Mouse (Mus musculus) c-Kit-positive CD71-negative TER-119-negative erythroid progenitor cells, embryonic 14.5 days (primary cell): ENCODE data around the gene Rtraf.

ENCODE experiments used
- DNase-seq: peaks from one replicate; pipeline ENCODE4 v3.0.0-alpha.2; 2013; ENCODE audit warnings: low read depth

Gene Rtraf

GRCm38 (mm10) chr14:19800485-19800884 lies 23.1 kb downstream of the Rtraf start:
- DNase-seq: no peak

GRCm38 (mm10) chr14:19796541-19797304 lies 26.9 kb downstream of the Rtraf start:
- no peak for DNase-seq

DNA sequence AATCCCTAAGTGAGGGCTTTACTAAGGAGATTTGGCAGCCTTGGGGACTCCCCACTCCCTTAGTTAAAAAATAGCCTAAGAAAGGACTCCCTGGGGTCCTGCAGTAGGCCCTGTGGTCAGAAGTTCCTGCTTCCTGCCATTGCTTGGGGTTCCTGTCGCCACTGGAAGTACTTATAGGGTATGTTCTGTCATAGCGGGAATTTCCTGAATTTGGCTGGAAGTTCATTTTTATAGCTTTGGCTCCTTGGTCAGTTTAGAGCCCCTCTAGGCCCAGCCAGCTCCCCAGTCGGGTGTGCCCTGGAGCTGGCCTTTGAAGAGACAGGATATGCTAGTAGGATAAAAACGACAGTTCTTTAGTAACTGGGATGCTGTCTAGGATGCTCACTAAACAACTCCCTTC lies 28.7 kb downstream of the Rtraf start:
- DNase-seq: no peak

GRCm38 (mm10) chr14:19788443-19788842 lies 35.2 kb downstream of the Rtraf start:
- no peak for DNase-seq

- DNase-seq: no peak
Observed at GRCm38 (mm10) chr14:19785797-19786588, 37.6 kb downstream of the Rtraf start.

- DNase-seq: no peak
Observed at GRCm38 (mm10) chr14:19777945-19778344, 45.7 kb downstream of the Rtraf start.

DNA sequence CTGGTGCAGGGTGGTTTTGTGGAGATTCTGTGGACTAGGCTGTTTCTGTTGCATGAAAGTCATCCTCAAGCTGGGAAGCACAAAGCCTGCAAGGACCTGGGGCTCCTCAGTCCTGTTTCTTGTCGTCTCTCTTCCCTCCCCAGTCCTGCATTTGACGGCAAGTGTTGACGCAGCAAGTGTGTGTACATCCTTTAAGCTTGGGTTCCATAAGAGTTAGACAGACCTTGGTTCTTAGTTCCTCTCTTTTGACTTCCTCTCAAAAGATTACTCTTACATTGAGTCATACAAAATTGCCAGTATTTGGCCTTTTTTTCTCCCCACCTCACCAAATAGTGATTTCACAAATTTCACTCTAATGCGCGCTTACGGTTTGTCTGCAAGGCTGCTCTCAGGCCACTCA lies 46.3 kb downstream of the Rtraf start:
- DNase-seq: no peak

- DNase-seq: no peak
Observed at GRCm38 (mm10) chr14:19776890-19777289, 46.7 kb downstream of the Rtraf start.

- DNase-seq: no peak
Observed at GRCm38 (mm10) chr14:19776179-19776578, 47.4 kb downstream of the Rtraf start.

DNA sequence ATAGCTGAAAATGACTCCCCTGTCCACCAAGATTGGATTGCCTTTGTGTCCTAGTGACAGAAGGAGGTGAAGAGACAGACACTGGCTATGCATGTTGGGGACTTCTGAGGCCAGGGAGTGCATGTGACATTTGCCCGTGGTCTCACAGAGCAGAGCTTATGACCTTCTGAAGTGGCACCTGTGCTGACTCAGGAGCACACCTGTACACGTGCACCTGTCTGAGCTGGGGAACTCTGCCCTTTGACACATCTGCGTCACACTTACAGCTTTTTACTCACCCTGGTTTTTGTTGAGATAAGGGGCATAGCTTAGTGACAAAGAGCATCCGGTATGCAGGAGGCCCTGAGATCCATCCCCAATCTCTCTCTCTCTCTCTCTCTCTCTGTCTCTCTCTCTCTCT lies 48.1 kb downstream of the Rtraf start:
- no peak for DNase-seq

DNA sequence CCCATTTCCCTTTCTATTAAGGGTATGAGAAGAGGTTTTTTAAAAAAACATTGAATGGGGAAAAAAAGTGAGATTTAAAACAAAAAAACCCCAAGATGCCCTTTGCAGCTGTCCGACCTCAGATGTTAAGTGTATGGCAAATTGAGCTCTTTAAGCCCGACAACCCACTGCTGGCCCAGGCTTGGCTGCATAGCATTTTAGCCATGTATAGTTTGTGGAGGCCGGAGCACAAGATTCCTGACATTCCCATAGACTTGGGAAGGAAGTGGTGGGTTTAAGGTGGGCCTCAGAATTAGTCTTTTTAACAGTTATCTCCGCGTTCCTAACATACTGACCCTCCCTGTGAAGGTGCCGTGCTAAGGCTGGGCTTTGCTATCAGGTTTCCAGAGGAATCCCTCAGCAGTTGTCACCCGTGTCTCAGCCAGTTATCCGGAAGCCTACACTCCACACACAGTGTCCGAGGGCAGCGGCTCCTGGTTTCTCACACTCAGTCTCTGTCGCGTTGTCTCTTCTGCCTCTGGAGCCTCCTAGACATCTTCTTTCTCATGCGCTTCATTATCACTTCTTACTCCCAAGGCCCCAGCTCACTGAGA lies 49.5 kb downstream of the Rtraf start:
- DNase-seq: no peak

- no peak for DNase-seq
Observed at GRCm38 (mm10) chr14:19771173-19771572, 52.5 kb downstream of the Rtraf start.

DNA sequence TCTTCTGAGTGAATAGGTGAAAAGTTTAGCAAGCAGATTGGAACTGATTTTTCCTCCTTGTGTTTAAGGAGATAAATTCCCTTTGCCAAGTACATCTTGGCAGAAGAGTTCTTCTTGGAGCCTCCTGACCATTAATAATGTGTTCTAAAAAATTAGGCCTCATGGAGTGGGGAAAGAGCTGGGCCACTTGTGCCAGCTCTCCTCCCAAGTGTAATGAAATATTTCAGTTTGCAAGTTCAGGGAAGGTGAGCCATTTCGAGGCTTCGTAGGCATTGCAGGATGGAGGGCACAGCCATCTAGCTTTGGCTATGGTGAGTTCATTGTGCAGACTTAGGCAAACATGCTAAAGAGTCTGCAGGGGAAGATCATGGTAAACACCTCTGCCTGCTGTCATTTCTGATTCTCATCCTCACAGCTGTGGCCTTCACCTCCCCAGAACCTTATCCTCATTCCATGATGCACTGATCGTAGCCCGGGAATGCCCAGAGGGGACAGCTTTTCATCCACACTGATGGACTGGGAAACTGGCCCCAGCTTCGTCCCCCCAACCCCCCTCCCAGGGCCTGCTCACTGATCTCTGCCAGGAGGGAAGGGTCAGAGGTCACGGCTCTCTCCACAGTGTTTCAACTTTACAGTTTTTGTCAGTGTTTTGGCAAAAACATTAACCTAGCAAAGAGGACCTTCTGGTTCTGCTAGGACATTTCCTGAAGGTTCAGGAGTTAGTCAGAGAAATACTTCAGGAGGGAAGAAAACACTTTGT lies 54.0 kb downstream of the Rtraf start:
- no peak for DNase-seq

GRCm38 (mm10) chr14:19768648-19769047 lies 55.0 kb downstream of the Rtraf start:
- DNase-seq: no peak

GRCm38 (mm10) chr14:19766380-19766649 lies 57.3 kb downstream of the Rtraf start:
- DNase-seq: no peak

GRCm38 (mm10) chr14:19765539-19766379 lies 57.9 kb downstream of the Rtraf start:
- no peak for DNase-seq

GRCm38 (mm10) chr14:19764331-19764730 lies 59.3 kb downstream of the Rtraf start:
- DNase-seq: no peak

- no peak for DNase-seq
Observed at GRCm38 (mm10) chr14:19763527-19763926, 60.1 kb downstream of the Rtraf start.

DNA sequence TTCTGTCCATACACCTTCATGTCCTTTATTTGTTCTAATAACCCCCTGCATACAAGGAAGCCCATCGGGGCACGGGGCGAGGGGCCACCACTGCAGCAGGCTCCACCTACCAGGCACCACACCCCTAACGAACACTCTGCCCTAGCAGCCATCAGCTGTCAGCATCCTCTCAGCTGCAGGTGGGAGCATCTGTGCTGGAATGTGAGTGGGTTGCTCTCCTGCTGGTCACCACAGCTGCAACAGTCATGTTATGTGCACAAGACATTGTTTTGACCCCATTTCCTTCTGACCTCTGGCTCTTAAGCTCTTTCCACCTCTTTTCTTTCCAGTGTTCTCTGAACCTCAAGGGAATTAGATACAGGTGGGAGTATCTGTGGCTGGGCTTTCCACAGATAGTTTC lies 61.6 kb downstream of the Rtraf start:
- DNase-seq: no peak
